Comparison of ENCODE assay signal across 9 mouse cellular contexts in the genomic region with DNA sequence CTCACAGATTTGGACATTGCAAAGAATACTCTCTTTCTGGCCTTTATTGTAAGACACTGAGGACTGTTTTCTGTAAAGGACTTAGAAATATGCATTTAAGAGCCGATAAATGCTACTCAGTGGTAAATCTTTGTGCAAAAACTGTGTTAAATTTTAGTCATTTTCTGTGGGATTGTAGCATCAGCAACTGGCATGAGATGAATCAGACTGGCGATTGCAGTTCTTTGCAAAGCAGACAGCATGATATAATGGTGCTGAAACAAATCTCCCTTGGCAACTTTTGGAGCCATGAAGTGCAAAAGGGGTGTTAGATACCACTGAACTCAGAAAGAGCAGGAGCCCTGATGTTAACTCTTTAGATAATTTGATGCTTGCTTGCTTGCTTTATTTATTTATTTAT.
"Had no signal": no experiment of that assay in that cellular context is flagged by ENCODE, and none has a peak within 500 bp of the region (broad histone marks: within the 10 kb centered on the region; RNA-seq: fewer than 3 reads in every experiment).

No protein-coding gene starts in this region.

- DNase-seq: kidney, adult 11 months; kidney, adult 9 months; kidney, postnatal 36 days; left cerebral cortex, postnatal 4 days; lung, adult 18-20 months; lung, postnatal 10 days; lung, postnatal 4 days; right cerebral cortex, postnatal 14 days; thymus, postnatal 14 days had no signal
